In the genomic region with DNA sequence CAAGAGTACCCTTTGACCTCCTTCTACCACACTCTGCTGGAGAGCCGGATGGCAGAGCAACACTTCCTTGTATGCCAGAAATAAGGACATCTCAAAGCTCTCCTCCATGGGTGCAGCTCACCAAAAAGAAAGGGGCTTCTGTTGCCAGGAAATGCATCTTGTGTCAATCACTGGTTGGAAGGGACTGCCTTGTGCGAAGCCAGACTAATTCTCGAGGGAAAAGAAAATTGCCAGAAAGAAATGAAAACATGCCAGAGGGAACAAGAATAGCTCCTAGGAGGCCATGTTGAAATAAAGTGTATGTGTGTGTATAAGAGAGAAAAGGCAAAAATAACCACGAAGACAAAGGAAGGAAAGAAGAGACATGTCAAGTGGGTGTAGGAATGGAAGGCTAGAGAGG, we compare ENCODE assay signal across 14 mouse cellular contexts.
"Had no signal": no experiment of that assay in that cellular context is flagged by ENCODE, and none has a peak within 500 bp of the region (broad histone marks: within the 10 kb centered on the region; RNA-seq: fewer than 3 reads in every experiment).

No protein-coding gene starts in this region.

- H3K36me3 ChIP-seq: limb, embryonic 15.5 days; liver, embryonic 12.5 days; midbrain, embryonic 10.5 days; midbrain, embryonic 15.5 days; neural tube, embryonic 12.5 days had no signal

- ATAC-seq: liver, embryonic 12.5 days; midbrain, embryonic 15.5 days had no signal

- H3K4me1 ChIP-seq: liver, embryonic 12.5 days had no signal

- H3K27ac ChIP-seq: limb, embryonic 15.5 days; liver, embryonic 12.5 days; midbrain, embryonic 10.5 days; midbrain, embryonic 15.5 days; neural tube, embryonic 12.5 days had no signal

- H3K4me3 ChIP-seq: limb, embryonic 15.5 days; liver, embryonic 12.5 days; midbrain, embryonic 10.5 days; midbrain, embryonic 15.5 days; neural tube, embryonic 12.5 days had no signal

- DNase-seq: kidney, postnatal 36 days; layer of hippocampus, adult 9-11 months; layer of hippocampus, postnatal 36 days; lung, embryonic 14.5 days; lung, postnatal 10 days; lung, postnatal 4 days; spleen, adult 18-20 months; thymus, adult 18-20 months; thymus, postnatal 14 days had no signal

- H3K9me3 ChIP-seq: limb, embryonic 15.5 days; liver, embryonic 12.5 days; midbrain, embryonic 10.5 days; midbrain, embryonic 15.5 days; neural tube, embryonic 12.5 days had no signal

- H3K27me3 ChIP-seq: limb, embryonic 15.5 days; liver, embryonic 12.5 days; midbrain, embryonic 15.5 days; neural tube, embryonic 12.5 days had no signal

- H3K4me2 ChIP-seq: limb, embryonic 15.5 days; liver, embryonic 12.5 days; lung, embryonic 14.5 days; midbrain, embryonic 15.5 days; neural tube, embryonic 12.5 days had no signal

- H3K9ac ChIP-seq: limb, embryonic 15.5 days; liver, embryonic 12.5 days; lung, embryonic 14.5 days; midbrain, embryonic 15.5 days; neural tube, embryonic 12.5 days had no signal
